Mouse (Mus musculus) gastrocnemius, adult 18-20 months (tissue): ENCODE measurements at regions not wholly inside any gene's neighbourhood (a gene's known extent, or its start where the extent isn't known, plus 50 kb on each side); places are given as distances from the start of the nearest gene placed in this dataset.

Source experiments
- DNase-seq: peaks from one replicate; pipeline ENCODE4 v3.0.0; 2021; ENCODE audit warnings: low spot score

GRCm38 (mm10) chr14:48330965-48331622 lies 114.8 kb upstream of the Tmem260 start:
- DNase-seq: peak; percentile 16

- DNase-seq: no peak
These were observed 114.3 kb upstream of the Tmem260 start for GRCm38 (mm10) chr14:48331623-48332000.

DNA sequence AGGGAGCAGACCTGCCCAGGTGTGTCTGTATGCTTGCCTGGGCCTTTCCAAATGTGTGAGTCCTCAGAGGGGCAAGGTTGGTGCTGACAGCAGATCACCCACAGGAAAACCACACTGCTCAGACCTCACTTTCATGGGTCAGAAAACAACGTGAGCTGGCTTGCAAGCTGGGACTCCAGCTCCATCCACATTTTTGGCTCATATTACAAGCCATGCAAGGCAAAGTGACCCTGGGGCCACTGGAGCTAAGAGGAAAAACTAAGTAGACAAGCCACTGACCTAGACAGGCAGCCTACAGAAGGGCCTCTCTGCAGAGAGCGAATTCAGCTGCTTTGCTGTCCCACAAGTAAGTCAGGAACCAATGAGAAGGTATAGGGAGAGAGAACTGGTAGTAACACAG lies 113.7 kb upstream of the Tmem260 start:
- no peak for DNase-seq

DNA sequence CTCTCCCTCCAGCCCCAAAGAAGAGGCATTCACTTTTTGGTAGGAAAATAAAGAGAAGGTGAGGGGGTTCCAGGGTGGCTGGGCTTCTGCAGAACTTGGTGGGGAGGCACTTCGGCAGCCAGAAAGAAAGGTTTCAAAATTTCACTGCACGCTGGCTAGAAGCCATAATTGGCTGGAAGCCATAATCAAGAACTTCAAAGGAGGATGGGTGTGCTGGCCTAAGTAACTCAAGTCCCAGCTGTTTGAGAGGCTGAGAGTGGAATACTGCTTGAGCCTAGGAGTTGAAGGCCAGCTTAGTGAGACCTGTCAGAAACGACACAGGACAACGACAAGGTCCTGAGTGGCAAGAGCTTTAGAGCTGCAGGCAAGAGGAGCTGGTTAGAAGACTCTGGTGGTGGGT lies 113.3 kb upstream of the Tmem260 start:
- DNase-seq: no peak

DNA sequence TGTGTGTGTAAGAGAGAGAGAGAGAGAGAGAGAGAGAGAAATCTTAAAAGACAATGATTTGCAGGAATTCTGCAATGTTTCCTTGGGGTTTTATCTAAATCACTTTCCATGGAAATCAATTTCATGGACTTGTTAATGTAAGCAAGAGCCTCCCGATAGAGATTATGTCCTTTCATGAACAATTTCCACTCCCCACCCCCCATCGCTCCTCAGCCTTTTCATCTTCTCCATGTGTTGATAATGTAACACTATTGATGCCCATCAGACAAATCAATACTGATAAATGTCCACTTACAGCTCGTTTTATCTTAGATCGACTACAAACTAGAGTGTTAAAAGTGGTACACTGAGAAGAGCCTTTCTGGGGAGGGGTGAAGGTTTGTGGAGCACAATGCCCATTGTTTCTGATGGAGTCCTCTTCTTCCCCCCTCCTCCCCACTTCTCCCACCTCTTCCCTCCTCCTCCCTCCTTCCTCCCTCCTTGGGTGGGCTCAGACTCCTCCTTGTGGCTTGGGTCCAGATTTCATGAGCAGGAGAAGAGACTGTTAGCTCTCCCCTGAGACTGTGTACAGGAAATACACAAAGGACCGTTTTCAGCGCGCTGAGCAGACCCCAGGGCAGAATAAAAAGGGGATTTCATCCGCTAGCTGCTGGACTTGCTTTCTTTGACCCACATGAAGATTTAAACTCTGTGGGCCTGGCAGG lies 111.7 kb upstream of the Tmem260 start:
- DNase-seq: no peak

GRCm38 (mm10) chr14:48339434-48339833 lies 106.5 kb upstream of the Tmem260 start:
- no peak for DNase-seq

DNA sequence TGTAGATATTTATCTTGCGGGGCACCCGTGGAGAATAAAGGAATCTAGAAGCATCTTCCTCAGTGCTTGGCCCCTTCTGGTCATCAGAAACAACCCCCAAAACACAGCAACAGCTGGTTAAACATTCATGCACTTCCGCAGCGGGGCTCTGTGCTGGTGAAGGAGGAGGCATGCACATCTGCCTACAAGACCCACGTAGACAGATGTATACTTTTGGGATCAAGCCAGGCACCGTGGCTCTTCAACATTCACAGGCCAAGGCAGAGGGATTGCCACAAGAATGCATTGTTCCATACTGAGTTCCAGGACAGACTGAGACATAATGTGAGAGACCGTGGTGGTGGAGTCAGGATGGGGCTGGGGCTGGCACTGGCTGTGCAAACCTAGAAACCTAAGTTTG lies 103.0 kb upstream of the Tmem260 start:
- no peak for DNase-seq

DNA sequence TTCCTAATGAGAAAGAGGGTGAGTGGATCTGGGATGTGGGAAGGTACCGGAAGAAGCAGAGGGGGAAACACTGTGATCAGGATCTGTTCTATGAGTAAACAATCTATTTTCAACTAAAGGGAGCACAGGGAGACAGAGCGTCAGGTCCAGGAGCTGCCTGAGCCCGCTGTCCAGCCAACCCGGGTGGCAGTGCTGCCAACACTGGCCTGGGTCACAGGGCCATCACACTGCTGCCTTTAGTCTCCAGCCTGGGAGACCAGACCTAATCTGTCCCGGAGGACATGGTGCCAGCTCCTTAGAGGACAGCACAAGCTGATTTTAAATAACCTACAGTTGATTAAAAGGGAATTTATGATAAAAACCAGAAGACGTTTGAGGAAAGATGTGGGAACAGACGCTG lies 100.0 kb upstream of the Tmem260 start:
- no peak for DNase-seq

GRCm38 (mm10) chr14:48349392-48350044 lies 96.4 kb upstream of the Tmem260 start:
- DNase-seq: no peak

GRCm38 (mm10) chr14:48351652-48352051 lies 94.3 kb upstream of the Tmem260 start:
- no peak for DNase-seq

- DNase-seq: no peak
These were observed 93.1 kb upstream of the Tmem260 start for GRCm38 (mm10) chr14:48352825-48353224.

- DNase-seq: no peak
These were observed 91.7 kb upstream of the Tmem260 start for GRCm38 (mm10) chr14:48354176-48354575.

DNA sequence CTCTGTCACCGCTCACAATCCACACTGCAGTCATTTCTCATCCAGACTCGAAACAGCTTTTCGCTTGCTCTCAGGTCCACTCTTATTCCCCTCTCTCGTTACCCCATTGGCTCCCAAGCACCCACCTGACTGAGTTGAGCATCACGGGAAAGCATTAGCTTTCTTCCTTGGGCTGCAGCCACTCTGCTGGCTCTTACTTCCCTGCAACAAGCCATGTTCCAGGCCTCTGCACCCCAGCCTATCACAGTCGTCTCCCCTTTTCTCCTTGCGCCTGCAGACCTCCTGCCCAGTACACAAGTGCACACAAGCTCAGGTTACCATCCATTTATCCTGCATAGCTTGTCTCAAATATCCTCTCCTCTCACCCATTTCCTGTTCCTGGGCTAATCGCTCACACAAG lies 88.5 kb upstream of the Tmem260 start:
- no peak for DNase-seq

DNA sequence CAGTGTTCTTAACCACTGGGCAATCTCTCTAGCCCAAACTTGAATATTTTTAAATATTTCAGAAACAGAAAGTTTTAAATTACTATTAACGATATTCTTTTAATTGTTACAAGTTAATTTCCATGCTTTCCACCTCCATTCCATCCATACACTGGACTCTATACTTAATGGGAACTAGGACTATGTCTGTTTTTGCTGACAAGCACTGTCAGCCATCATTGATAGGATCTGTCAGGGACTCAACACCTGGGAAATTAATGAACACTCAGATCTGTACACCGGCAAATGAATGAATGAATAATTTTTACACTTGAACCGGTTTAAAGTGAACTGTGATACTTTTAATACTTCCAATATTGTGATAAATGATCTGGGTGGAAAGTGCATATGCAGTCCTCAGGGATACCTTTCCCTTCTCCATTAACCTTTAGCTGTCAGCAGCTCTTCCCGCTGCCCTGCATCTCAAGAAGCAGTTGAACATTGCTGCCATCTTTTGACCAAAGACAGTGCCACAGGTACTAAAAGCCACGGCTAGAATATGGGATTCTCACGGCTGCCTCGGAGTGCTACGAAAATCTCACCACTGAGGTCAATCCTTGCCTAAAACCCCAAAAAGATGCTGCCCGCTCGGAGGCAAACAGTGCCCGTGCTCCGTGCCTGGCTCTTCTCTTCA lies 87.3 kb upstream of the Tmem260 start:
- DNase-seq: no peak

DNA sequence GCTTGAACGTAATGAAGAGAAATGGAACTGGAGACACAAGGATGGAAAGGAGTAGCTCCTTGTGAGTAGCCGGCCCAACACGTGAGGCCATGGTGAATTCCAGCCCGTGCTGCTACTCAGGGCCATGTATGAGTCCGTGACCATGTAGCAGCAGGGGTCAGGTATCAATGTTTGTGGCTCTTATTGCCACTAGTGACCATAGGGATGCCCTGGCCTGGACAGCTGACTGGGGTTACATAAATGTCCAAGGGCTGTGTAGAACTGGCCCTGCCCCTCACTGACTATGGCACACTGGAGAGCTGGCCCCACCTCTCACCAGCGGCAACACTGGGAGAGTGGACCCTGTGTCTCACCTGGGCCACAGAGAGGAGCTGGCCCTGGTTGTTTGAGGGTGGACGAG lies 84.1 kb upstream of the Tmem260 start:
- DNase-seq: no peak

DNA sequence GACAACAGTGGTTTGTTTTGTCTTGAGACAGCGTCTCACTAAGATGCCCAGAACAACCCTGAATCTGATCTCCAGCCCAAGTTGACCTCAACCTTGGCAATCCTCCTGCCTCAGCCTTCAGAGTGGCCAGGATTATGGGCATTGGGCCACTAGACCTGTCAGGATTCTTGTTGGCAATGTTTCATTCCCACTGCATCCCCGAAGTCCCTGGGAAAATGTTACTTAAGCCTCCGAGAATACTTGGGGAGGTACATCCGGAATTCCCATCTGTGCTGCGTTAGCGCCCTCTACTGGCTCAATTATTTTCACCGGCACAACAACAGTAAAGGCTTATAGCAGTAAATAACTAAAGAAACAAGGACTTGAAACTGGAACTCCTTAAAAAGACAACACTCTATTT lies 78.9 kb upstream of the Tmem260 start:
- DNase-seq: peak; percentile 77

DNA sequence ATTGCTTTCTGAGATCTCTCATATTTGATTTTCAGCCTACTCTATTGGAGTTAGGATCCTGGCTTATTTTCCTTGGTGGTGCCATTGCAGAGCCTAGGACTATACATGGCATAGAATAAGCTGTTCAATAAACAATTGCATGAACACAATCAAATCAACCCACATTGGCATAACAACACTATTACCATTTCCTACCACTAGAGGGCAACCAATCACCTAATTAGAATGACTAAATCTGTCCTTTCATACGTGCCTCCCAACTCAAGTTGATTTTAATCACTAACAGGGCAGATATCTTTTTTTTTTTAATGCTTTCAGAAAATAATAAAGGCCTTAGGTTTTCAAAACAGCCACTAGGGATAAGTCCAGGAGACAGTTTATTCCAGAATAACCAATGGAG lies 75.6 kb upstream of the Tmem260 start:
- peak; percentile 59 for DNase-seq

- DNase-seq: no peak
These were observed 74.2 kb upstream of the Tmem260 start for GRCm38 (mm10) chr14:48371766-48372165.

DNA sequence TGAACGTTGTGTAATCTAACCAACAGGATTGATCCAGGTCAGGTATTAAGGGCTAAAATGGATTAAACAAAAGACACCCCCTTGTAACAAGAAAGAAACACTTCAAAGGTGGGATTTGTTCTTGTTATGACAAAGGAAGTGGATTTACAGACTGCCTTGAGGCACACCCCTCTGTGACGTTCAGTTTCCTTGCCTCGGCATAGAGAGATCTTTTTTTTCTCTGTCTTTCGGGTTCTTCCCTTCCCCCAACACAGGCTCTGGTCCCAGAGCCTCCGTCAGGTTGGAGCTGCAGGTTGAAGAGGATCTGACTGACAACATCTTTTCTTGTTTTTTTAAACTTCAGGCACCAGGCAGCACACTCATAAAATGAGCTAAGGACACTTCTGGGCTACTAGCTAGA lies 69.8 kb upstream of the Tmem260 start:
- no peak for DNase-seq
